Mouse (Mus musculus) right cerebral cortex, postnatal 25 days (tissue): ENCODE measurements around the gene Hmbs.
"Not testable (repeated sequence)": the region's sequence is repeated elsewhere in the genome, so short reads cannot be mapped to it uniquely, and the experiment has no call there.

Experiments used
- DNase-seq: peaks from one replicate; pipeline ENCODE4 v3.0.0; 2022

Hmbs gene

GRCm38 (mm10) chr9:44319887-44320798 lies 23.9 kb downstream of the Hmbs start, which contains the start of gene C2cd2l:
TSS of gene C2cd2l (minus strand) at chr9:44320285.
- DNase-seq = peak; percentile 90

DNA sequence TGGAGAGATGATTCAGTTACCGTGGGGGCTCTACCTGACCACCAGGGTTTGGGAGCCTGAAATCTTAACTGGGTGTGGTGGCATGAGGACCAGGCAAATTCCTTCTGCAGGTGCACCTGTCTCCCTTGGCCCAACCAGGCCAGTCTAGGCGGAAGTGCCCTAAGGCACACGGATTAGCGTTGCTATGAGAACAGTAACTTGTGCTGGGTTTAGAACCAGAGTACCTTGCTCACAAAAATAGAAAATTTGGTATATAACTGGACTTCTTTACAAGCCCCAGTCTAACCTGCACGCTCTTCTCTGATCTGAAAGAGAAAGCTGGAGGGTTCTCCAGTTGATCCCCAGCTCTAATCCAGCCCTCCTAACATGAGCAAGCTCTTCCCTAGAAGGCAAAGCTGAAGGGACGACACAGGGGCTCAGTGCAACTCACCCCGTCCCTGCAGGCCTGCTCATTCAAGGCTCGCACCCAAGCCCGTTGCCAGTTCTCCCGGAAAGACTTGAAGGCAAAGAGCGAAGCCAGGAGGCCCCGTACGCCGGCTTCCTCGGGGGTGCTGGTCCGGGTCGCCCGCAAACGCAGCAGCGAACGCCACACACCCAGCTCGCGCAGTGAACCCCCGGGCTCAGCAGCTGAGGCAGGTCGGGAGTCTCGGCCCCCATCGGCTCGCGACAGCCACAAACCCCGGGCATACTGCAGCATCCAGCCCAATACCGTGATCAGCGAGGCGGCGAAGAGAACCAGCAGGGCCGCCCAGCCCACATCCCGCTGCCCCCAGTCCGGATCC lies 24.7 kb downstream of the Hmbs start:
- DNase-seq = peak; percentile 49

DNA sequence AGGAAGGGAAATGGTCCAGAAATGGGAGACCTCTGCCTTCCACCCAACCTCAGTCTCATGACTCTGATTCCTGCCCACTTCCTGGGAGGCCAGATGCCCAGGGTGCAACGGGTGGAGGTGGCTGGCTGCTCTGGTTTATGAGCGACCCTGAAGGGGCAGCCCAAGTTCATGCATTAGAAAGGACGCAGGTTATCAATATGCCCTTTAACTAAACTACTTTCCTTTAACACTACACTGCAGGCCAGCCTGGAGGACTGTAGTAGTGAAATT lies 25.3 kb downstream of the Hmbs start:
- DNase-seq = no peak

GRCm38 (mm10) chr9:44318076-44318825 lies 25.8 kb downstream of the Hmbs start:
- DNase-seq = no peak

DNA sequence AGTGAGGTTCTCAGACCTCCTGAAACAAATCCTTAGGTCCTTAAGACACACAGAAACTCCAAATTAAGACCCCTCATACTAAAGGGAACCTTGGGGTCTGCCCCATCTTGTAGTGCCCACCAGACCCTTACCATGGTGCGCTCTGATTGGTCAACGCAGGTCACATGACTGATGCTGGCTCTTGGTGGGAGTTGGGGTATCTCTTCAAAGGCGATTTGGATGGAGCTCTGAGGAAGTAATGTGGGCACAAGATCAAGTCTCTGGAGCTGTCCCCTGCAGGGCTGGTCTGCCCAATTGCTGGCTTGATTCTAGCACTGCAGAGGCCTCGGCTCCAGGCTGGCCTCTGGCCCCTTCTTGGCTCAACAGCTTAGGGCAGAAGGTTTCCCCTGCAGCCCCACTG lies 26.6 kb downstream of the Hmbs start:
- DNase-seq = no peak

- no peak for DNase-seq
Measured at GRCm38 (mm10) chr9:44314910-44315309, 29.1 kb downstream of the Hmbs start.

- no peak for DNase-seq
Measured at GRCm38 (mm10) chr9:44314257-44314547, 29.8 kb downstream of the Hmbs start.

- peak; percentile 77 for DNase-seq
Measured at GRCm38 (mm10) chr9:44313476-44314256, 30.4 kb downstream of the Hmbs start.

DNA sequence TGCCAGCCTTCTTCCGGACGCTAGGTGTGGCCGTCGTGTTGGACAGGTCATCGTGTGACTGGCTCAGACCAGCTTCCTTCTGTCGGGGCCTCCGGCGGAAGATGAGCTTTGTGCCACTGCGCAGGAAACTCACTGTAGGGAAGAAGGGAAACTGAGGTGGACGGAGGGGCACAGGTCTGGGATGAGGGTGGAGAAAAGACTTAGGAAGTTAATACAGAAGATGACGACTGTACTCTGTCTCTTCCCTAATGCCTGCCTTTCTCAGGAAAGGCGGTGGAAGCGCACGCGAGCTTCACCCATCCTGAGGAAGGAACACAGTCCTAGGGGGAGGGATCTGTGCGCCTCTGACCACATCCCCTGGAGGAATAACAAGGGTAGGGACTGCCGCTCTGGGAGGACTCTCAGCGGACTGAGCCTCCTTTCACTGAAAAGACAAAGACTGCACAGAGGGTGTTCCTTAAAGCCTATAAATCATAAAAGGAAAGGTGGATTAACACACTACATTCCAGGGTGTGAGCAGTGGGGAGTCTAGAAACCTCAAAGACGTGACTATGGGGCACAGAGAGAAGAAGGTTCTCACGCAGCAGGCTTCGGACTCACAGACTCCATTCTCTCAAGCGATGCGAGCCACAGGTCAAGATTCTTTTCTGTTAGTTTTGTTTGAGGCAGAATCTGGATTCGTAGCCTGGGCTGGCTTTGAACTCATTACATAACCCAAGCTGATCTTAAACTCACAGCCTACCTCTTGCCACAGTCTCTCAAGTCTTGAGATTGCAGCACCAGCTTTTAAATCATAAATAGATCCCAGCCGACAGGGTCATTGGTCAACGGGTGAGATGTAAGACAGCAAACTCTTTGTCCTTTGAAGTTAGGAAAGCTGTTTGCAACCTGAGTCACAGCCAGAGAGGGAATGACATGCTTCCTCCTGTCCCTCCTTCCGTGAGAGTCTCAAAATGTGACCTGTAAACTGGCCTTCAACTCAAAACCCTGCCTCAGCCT lies 32.6 kb downstream of the Hmbs start:
- DNase-seq = no peak

- DNase-seq = no peak
Measured at GRCm38 (mm10) chr9:44310750-44311135, 33.3 kb downstream of the Hmbs start.

DNA sequence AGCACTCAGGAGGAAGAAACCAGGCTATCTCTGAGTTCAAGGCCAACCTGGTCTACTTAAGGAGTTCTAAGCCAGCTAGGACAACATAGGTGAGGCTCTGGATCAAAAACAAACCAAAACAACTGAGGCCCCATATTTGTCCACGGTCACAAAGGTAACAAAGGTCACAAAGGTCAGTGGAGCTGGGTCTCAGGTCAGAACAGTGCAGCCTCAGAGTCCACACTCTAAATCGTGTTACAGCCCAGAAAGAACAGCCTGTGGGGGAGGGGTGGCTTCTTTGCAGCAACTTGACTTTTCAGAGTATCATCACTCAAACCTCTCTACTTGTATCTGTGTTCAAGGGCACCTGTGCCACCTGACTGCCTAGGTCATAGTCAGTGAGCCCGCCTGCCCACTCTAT lies 34.3 kb downstream of the Hmbs start:
- DNase-seq = no peak

DNA sequence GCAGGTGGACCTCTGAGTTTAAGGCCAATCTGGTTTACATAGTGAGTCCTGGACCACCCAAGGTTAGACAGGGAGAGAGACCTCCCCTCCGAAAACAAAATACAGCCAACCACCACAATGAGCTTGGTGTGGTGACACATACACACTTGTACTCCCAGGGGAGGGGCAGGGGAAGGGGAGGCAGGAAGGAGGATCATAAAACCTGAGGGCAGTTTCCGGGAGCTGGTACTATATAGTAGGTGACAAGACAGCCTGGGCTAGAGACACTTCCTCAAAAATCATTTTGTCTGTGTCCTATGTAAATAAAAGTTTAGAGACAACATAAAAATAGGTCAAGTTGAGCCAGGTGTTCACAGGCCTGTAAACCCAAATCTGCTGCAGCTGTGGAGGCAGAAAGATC lies 36.8 kb downstream of the Hmbs start:
- no peak for DNase-seq

- DNase-seq = no peak
Measured at GRCm38 (mm10) chr9:44306532-44306931, 37.5 kb downstream of the Hmbs start.

- peak; percentile 98 for DNase-seq
Measured at GRCm38 (mm10) chr9:44305466-44306079, 38.5 kb downstream of the Hmbs start, which contains the start of gene Hinfp. TSS of gene Hinfp (minus strand) at chr9:44305671.

GRCm38 (mm10) chr9:44300001-44300400 lies 44.0 kb downstream of the Hmbs start:
- not testable (repeated sequence) for DNase-seq

DNA sequence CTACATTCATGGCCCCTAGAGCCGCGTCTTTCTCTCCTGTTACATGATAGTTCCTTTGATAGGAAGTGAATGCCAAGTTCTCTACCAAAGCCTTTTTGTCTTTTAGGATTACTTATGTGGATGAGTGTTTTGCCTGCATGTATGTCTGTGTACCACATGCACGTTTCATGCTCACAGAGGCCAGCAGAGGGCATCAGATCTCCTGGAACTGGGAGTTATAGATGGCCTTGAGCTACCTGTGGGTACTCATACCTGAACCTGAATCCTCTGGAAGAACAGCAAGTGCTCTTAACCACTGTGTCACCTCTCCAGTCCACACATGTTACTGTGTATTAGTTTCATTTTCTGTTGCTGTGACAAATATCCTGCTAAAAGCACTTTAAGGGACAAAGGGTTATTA lies 51.5 kb downstream of the Hmbs start:
- no peak for DNase-seq

DNA sequence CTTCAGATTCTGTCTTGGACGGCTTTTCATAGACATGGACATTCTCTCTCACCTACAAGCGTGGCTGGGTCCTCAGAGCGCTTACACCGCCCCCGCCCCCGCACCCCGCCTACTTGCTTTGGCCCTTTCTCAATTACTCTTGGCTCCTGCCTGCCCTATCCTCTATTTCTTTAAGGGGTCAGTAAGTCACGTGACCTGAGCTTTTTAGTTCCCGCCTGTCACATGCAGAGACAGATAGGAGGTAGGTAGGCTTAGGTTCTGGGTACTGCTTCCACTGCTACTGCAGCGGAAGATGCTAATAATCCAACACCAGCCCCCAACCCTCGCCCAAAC lies 55.1 kb downstream of the Hmbs start:
- no peak for DNase-seq

GRCm38 (mm10) chr9:44288076-44288958 lies 55.7 kb downstream of the Hmbs start, which contains the start of gene Abcg4:
TSS of gene Abcg4 (minus strand) at chr9:44288615.
- DNase-seq = peak; percentile 69

- DNase-seq = peak; percentile 49
Measured at GRCm38 (mm10) chr9:44287401-44288075, 56.5 kb downstream of the Hmbs start.
